Mouse (Mus musculus): ENCODE results near the gene Arl6ip5.

Gene Arl6ip5

GRCm38 (mm10) chr6:97272349-97272748 lies 61.9 kb downstream of the Arl6ip5 start:
- no peak for DNase-seq (ENCODE audit: low read depth, low spot score)

- no peak for DNase-seq (ENCODE audit: low read depth, low spot score)
Measured at GRCm38 (mm10) chr6:97273058-97273710, 62.7 kb downstream of the Arl6ip5 start.

- no peak for DNase-seq (ENCODE audit: low read depth, low spot score)
Measured at GRCm38 (mm10) chr6:97273777-97274176, 63.3 kb downstream of the Arl6ip5 start.

- DNase-seq (ENCODE audit: low read depth, low spot score): no peak
Measured at GRCm38 (mm10) chr6:97275760-97276159, 65.3 kb downstream of the Arl6ip5 start.

- DNase-seq (ENCODE audit: low read depth, low spot score): peak; percentile 40
Measured at GRCm38 (mm10) chr6:97276366-97276765, 65.9 kb downstream of the Arl6ip5 start.

GRCm38 (mm10) chr6:97276890-97277497 lies 66.5 kb downstream of the Arl6ip5 start:
- no peak for DNase-seq (ENCODE audit: low read depth, low spot score)

- DNase-seq (ENCODE audit: low read depth, low spot score): peak; percentile 72
Measured at GRCm38 (mm10) chr6:97278014-97278787, 67.7 kb downstream of the Arl6ip5 start.

- DNase-seq (ENCODE audit: low read depth, low spot score): no peak
Measured at GRCm38 (mm10) chr6:97278878-97279277, 68.4 kb downstream of the Arl6ip5 start.
